Mouse (Mus musculus): ENCODE measurements around the gene Ccrl2. TPM values are rescaled to one million over a fixed set of nuclear protein-coding genes. Genes with fewer than 3 reads are reported as not detected.

The Ccrl2 gene
- total and polyA plus RNA-seq, 2 experiments from 2014 or later, result 0.82 to 1.2 TPM

DNA sequence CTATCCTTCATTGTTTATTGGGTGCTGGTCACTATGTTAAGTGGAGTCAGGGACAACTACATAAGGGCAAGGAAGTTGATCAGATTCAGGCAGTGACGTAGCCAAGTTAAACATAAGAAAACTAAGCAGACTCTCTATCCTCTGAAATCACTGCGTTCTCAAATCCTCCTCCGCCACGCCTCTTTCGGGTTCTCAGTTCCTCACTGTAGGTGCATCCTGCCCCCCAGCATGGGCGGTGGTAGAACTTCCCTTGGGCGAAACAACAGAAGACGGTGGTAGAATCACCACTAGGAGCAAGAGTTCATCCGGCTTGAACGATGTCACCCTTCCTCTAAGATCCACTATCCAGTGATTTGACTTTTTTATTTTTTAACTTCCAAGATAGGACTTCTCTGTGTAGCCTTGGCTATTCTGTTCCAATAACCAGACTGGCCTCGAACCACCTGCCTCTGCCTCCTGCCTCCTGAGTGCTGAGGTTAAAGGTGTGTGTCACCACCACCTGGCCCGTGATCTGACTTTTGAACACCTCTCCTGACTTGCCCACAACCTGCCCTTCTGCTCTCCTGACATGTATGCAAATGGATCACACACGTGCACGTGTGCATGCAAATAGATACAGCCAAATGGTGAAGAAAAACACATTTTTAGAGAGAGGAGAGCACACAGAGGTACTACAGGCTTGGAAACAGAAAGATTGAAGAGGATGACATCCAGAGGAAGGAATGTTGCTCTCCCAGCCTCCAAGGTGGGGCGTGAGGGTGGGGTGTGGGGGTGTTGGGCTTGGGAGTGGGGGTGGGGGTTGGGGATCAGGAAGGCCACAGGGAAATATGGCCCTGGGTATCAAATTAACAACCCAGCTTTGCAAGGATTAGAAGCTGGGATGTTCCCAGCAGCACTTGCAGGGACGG is 39.4 kb upstream of the Ccrl2 start:
- no peaks in the 10 kb centered on the region for H3K9me3 ChIP-seq (ENCODE audit: low read length)
- H3K36me3 ChIP-seq (ENCODE audit: insufficient read depth, low read length), result no peaks in the 10 kb centered on the region
- H3K9ac ChIP-seq (replicated peaks; ENCODE audit: low read length, poor library complexity, severe bottlenecking), result no peak overlapping the region
- H3K4me2 ChIP-seq (ENCODE audit: low read depth, low read length, poor library complexity, severe bottlenecking), result no peak overlapping the region
- DNase-seq (ENCODE audit: low spot score) (no peak), ATAC-seq (ENCODE audit: low FRiP score) (no peak)
- no peak overlapping the region for H3K4me3 ChIP-seq (ENCODE audit: low read depth, low read length)
- H3K27me3 ChIP-seq (ENCODE audit: insufficient read depth, low read length), result no peaks in the 10 kb centered on the region
- H3K27ac ChIP-seq (ENCODE audit: low read depth, low read length), result no peak overlapping the region
- no peak for TF ChIP-seq CTCF (IDR thresholded peaks at IDR 0.05)
- no peaks in the 10 kb centered on the region for H3K4me1 ChIP-seq (ENCODE audit: insufficient read depth, low read length)
- 84% methylated on average over 16 of the region's 16 CpGs for WGBS

DNA sequence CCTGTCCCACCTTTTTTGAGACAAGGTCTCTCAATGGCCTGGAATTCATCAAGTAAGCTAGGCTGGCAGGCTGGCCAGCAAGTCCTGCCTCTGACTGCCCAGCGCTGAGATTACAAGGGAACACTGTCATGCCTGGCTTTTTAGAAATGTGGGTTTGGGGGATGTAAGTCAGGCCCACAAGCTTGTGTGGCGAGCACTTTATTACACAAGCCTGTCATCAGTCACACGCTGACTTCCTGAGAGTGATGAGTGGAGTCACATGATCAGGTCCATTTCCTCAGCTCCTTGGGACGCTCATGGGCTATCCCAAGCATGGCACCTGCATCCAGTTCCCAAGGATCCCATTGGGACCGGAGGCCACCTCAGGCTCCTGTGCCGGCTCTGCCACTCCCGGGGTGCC is 38.4 kb upstream of the Ccrl2 start:
- ATAC-seq (ENCODE audit: low FRiP score) (no peak), DNase-seq (ENCODE audit: low spot score) (no peak)
- Histone ChIP-seq H3K4me3 (ENCODE audit: low read depth, low read length) (no peak overlapping the region), H3K4me2 (ENCODE audit: low read depth, low read length, poor library complexity, severe bottlenecking) (no peak overlapping the region), H3K9me3 (ENCODE audit: low read length) (no peaks in the 10 kb centered on the region), H3K9ac (replicated peaks; ENCODE audit: low read length, poor library complexity, severe bottlenecking) (no peak overlapping the region), H3K4me1 (ENCODE audit: insufficient read depth, low read length) (no peaks in the 10 kb centered on the region), H3K27ac (ENCODE audit: low read depth, low read length) (no peak overlapping the region), H3K27me3 (ENCODE audit: insufficient read depth, low read length) (no peaks in the 10 kb centered on the region), H3K36me3 (ENCODE audit: insufficient read depth, low read length) (no peaks in the 10 kb centered on the region)
- WGBS, result 86% methylated on average over 7 of the region's 7 CpGs
- no peak for TF ChIP-seq CTCF (IDR thresholded peaks at IDR 0.05)

DNA sequence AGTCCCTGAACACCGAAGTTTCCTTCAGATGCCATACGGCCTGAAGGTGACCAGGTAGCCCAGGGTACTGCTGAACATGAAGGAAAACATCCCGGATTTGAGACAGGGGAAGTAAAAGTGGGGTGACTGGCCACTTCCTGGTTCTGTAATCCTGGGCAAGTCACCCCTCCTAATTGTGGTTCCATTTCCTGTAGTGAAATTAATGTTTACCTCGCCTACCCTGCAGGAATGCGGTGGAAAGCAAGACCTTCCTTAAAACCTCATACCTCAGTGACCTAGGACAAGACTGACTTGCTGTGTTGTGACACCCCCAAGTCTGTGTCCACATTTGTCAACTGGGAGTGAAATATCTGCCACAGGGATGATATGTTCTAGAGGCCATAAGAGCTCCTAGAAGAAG is 37.3 kb upstream of the Ccrl2 start:
- TF ChIP-seq CTCF (IDR thresholded peaks at IDR 0.05), result no peak
- H3K4me2 ChIP-seq (ENCODE audit: low read depth, low read length, poor library complexity, severe bottlenecking), result no peak overlapping the region
- H3K36me3 ChIP-seq (ENCODE audit: insufficient read depth, low read length), result no peaks in the 10 kb centered on the region
- no peak overlapping the region for H3K27ac ChIP-seq (ENCODE audit: low read depth, low read length)
- WGBS, result 83% methylated on average over 5 of the region's 5 CpGs
- no peaks in the 10 kb centered on the region for H3K4me1 ChIP-seq (ENCODE audit: insufficient read depth, low read length)
- no peaks in the 10 kb centered on the region for H3K9me3 ChIP-seq (ENCODE audit: low read length)
- no peak for DNase-seq (ENCODE audit: low spot score)
- H3K27me3 ChIP-seq (ENCODE audit: insufficient read depth, low read length), result no peaks in the 10 kb centered on the region; the same call in 1 of the 2 replicates
- no peak overlapping the region for H3K4me3 ChIP-seq (ENCODE audit: low read depth, low read length)
- no peak for ATAC-seq (ENCODE audit: low FRiP score)
- no peak overlapping the region for H3K9ac ChIP-seq (replicated peaks; ENCODE audit: low read length, poor library complexity, severe bottlenecking)

DNA sequence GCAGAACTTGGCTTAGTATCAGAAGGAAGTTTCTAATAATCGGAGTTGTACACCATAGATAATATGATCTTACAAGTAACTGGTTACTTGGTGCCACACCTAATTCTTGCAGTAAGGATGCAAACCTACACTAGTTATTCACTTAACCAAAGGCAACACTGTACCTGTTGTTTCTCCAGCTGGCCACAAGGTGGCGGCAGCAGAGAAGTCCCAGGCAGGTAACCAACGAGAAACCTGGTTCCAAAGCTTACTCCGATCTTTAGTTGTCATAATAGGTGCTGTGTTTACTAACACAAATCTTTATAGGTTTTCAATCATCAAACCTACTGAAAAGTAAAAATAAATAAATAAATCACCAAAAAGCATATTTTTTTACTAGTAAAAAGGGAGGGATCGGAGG is 35.8 kb upstream of the Ccrl2 start:
- Histone ChIP-seq H3K4me2 (ENCODE audit: low read depth, low read length, poor library complexity, severe bottlenecking) (no peak overlapping the region), H3K9me3 (ENCODE audit: low read length) (no peaks in the 10 kb centered on the region), H3K27me3 (ENCODE audit: insufficient read depth, low read length) (no peaks in the 10 kb centered on the region; the same call in 1 of the 2 replicates), H3K27ac (ENCODE audit: low read depth, low read length) (no peak overlapping the region), H3K4me1 (ENCODE audit: insufficient read depth, low read length) (no peaks in the 10 kb centered on the region), H3K9ac (replicated peaks; ENCODE audit: low read length, poor library complexity, severe bottlenecking) (no peak overlapping the region), H3K4me3 (ENCODE audit: low read depth, low read length) (no peak overlapping the region), H3K36me3 (ENCODE audit: insufficient read depth, low read length) (no peaks in the 10 kb centered on the region)
- ATAC-seq (ENCODE audit: low FRiP score) (no peak), DNase-seq (ENCODE audit: low spot score) (peak; percentile 68)
- 30% methylated on average over 5 of the region's 5 CpGs for WGBS
- TF ChIP-seq CTCF (IDR thresholded peaks at IDR 0.05), result peak; percentile 95

DNA sequence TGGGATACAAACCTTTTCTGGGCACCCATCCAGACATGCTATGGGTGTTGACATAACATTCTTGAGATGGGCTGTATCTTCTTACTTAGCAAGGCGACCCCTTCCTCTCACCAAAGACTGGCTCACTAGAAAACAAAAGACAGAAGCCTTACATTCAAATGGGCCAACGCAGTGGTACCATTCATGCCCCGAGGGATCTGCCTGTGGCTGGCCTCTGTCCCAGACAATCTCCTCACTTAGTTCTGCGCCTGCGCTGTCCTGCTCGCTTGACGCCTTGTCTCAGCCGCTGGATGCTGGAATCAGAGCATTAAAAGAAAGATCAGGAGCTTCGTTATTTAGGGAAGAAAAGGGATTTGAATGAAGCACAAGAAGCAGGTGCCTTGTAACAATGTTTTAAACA is 35.3 kb upstream of the Ccrl2 start:
- no peaks in the 10 kb centered on the region for H3K4me1 ChIP-seq (ENCODE audit: insufficient read depth, low read length)
- no peaks in the 10 kb centered on the region for H3K36me3 ChIP-seq (ENCODE audit: insufficient read depth, low read length)
- H3K4me3 ChIP-seq (ENCODE audit: low read depth, low read length), result no peak overlapping the region
- 55% methylated on average over 9 of the region's 9 CpGs for WGBS
- no peak overlapping the region for H3K4me2 ChIP-seq (ENCODE audit: low read depth, low read length, poor library complexity, severe bottlenecking)
- DNase-seq (ENCODE audit: low spot score), result peak; percentile 55
- no peak for ATAC-seq (ENCODE audit: low FRiP score)
- TF ChIP-seq CTCF (IDR thresholded peaks at IDR 0.05), result no peak
- no peaks in the 10 kb centered on the region; the same call in 1 of the 2 replicates for H3K27me3 ChIP-seq (ENCODE audit: insufficient read depth, low read length)
- H3K9ac ChIP-seq (replicated peaks; ENCODE audit: low read length, poor library complexity, severe bottlenecking), result no peak overlapping the region
- H3K27ac ChIP-seq (ENCODE audit: low read depth, low read length), result no peak overlapping the region
- H3K9me3 ChIP-seq (ENCODE audit: low read length), result no peaks in the 10 kb centered on the region

DNA sequence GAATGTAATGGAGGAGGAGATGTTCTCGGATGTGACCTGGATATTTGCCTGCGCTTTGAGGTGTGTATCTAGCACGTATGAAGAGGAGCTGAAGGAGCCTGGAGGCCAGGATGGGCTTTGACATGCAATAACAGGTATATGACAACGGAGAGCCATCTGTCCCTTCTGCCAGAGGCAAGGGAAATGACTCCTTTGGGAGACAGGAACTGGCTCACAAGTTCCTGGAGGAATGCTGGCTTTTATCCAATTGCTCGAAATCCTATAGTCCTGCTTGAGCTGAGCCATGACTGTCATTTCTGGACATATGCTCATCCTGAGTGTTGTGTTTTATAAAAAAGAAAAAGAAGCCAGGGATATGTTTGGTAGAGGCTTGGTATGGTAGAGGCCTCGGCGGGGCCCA is 31.6 kb upstream of the Ccrl2 start:
- peak; percentile 54 for DNase-seq (ENCODE audit: low spot score)
- Histone ChIP-seq H3K4me3 (ENCODE audit: low read depth, low read length) (no peak overlapping the region), H3K27ac (ENCODE audit: low read depth, low read length) (no peak overlapping the region), H3K4me1 (ENCODE audit: insufficient read depth, low read length) (no peaks in the 10 kb centered on the region), H3K36me3 (ENCODE audit: insufficient read depth, low read length) (no peaks in the 10 kb centered on the region), H3K4me2 (ENCODE audit: low read depth, low read length, poor library complexity, severe bottlenecking) (no peak overlapping the region), H3K9ac (replicated peaks; ENCODE audit: low read length, poor library complexity, severe bottlenecking) (no peak overlapping the region), H3K27me3 (ENCODE audit: insufficient read depth, low read length) (no peaks in the 10 kb centered on the region; the same call in 1 of the 2 replicates), H3K9me3 (ENCODE audit: low read length) (no peaks in the 10 kb centered on the region)
- no peak for ATAC-seq (ENCODE audit: low FRiP score)
- TF ChIP-seq CTCF (IDR thresholded peaks at IDR 0.05), result no peak
- WGBS, result 38% methylated on average over 7 of the region's 7 CpGs
